Mouse (Mus musculus) neural tube, embryonic 11.5 days (tissue): ENCODE results near the gene Gm44805. TPM values are rescaled to one million over a fixed set of nuclear protein-coding genes. Genes with fewer than 3 reads are reported as not detected.

Experiments
- ATAC-seq: fragments of 200-750 bp; cut with Nextera tagmentation; 2 replicates; pipeline ENCODE4 v1.8.0; 2017; ENCODE audit warnings: moderate number of reproducible peaks, mild to moderate bottlenecking, moderate TSS enrichment, moderate library complexity; ENCODE audit not compliant: insufficient read depth, low FRiP score, low TSS enrichment
- DNase-seq: peaks from one replicate; pipeline ENCODE4 v3.0.0-alpha.2; 2015; ENCODE audit warnings: low spot score
- H3K27ac ChIP-seq: fragments of 300-500 bp; sonication (generic); 2 replicates; pipeline ENCODE4 v1.5.1; 2014; ENCODE audit warnings: low read depth, mild to moderate bottlenecking, low read length
- H3K27me3 ChIP-seq: fragments of 300-500 bp; sonication (generic); 2 replicates; pipeline ENCODE4 v1.6.1; 2014; ENCODE audit warnings: mild to moderate bottlenecking, low read length, mixed read lengths; ENCODE audit not compliant: control insufficient read depth, insufficient read depth
- H3K36me3 ChIP-seq: fragments of 300-500 bp; sonication (generic); 2 replicates; pipeline ENCODE4 v1.6.1; 2014; ENCODE audit warnings: mild to moderate bottlenecking, low read length, moderate library complexity, mixed read lengths; ENCODE audit not compliant: control insufficient read depth, insufficient read depth
- H3K4me1 ChIP-seq: fragments of 300-500 bp; sonication (generic); 2 replicates; pipeline ENCODE4 v1.6.1; 2014; ENCODE audit warnings: low read length, mixed read lengths; ENCODE audit not compliant: control insufficient read depth, insufficient read depth
- H3K4me2 ChIP-seq: fragments of 300-500 bp; sonication (generic); 2 replicates; pipeline ENCODE4 v1.6.1; 2014; ENCODE audit warnings: low read depth, mild to moderate bottlenecking, moderate library complexity
- H3K4me3 ChIP-seq: fragments of 300-500 bp; sonication (generic); 2 replicates; pipeline ENCODE4 v1.5.1; 2014; ENCODE audit warnings: low read depth, low read length
- H3K9ac ChIP-seq: fragments of 300-500 bp; sonication (generic); 2 replicates; pipeline ENCODE4 v1.6.1; 2014; ENCODE audit warnings: mild to moderate bottlenecking, low read length
- H3K9me3 ChIP-seq: fragments of 300-500 bp; sonication (generic); 2 replicates; pipeline ENCODE4 v1.6.1; 2016; ENCODE audit warnings: low read length; ENCODE audit not compliant: control insufficient read depth
- WGBS: fragments of 180-500 bp; shearing (Covaris S2); extraction: QIAGEN DNeasy Blood & Tissue Kit; methylation state at CpG from one replicate; pipeline ENCODE4 v1.1.7; 2014; 5-methylcytosine and 5-hydroxymethylcytosine counted together
- polyA plus RNA-seq: library from polyadenylated mRNA; unstranded; fragments of >200 nt; fragmentation: Nextera tagmentation; extraction: Ambion mirVana; gene quantifications from 2 replicates; pipeline ENCODE4 v1.2.1, GENCODE M21; 2014

Gm44805 gene
- polyA plus RNA-seq, 1 experiment from 2014 or later = not detected

DNA sequence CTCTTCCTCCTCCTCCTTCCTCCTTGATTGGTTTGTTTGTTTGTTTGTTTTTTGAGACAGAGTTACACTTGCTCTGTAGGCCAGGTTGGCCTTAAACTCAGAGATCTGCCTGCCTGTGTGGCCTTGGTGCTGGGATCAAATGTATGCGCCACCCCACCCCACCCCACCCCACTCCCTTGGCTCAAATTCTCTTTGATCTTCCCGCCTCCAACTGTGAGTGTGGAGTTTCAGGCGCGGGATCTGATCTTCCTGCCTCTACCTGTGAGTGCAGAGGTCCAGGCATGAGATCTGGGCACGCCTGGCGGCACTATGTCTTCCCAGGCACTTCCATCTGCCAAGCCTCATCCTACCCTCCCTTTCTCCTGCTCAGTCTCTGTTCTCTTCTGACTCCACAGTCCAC lies 59.0 kb downstream of the Gm44805 start:
- Histone ChIP-seq H3K9me3 (no peaks in the 10 kb centered on the region), H3K4me3 (no peak overlapping the region), H3K9ac (no peak overlapping the region), H3K4me2 (no peak overlapping the region), H3K4me1 (0 out of 2 replicates have a peak, but pooled peaks cover 4% of the 10 kb centered on the region), H3K27me3 (peaks cover 3% of the 10 kb centered on the region; the same call in 1 of the 2 replicates), H3K36me3 (no peaks in the 10 kb centered on the region), H3K27ac (no peak overlapping the region)
- ATAC-seq (no peak), DNase-seq (no peak)
- 30% methylated on average over 6 of the region's 6 CpGs for WGBS

Other genes with a start within 250 kb of the Gm44805 start
- 14.1 and 16.4 TPM in 2 replicates for gene Mark4, start 222.6 kb downstream of the Gm44805 start, polyA plus RNA-seq
- 1.2 and 1.6 TPM in 2 replicates for gene Exoc3l2, start 218.1 kb downstream of the Gm44805 start, polyA plus RNA-seq
- 2.0 and 2.7 TPM in 2 replicates for gene Bloc1s3, start 173.1 kb downstream of the Gm44805 start, polyA plus RNA-seq
- 49.3 and 54.0 TPM in 2 replicates for gene Trappc6a, start 173.0 kb downstream of the Gm44805 start, polyA plus RNA-seq
- gene Nkpd1, start 163.6 kb downstream of the Gm44805 start, polyA plus RNA-seq = not detected in 2 replicates
- gene Ppp1r37, start 118.3 kb downstream of the Gm44805 start, polyA plus RNA-seq = 4.5 and 4.7 TPM in 2 replicates
- 0.44 and 0.57 TPM in 2 replicates for gene Zfp296, start 104.1 kb downstream of the Gm44805 start, polyA plus RNA-seq
- 161 and 171 TPM in 2 replicates for gene Gemin7, start 103.8 kb downstream of the Gm44805 start, polyA plus RNA-seq
- gene Clasrp, start 76.9 kb downstream of the Gm44805 start, polyA plus RNA-seq = 48.0 and 53.5 TPM in 2 replicates
- gene Relb, start 52.0 kb downstream of the Gm44805 start, polyA plus RNA-seq = 3.1 and 3.8 TPM in 2 replicates
- gene Clptm1, start 16.4 kb downstream of the Gm44805 start, polyA plus RNA-seq = 104 and 107 TPM in 2 replicates
- gene Apoc2, start 3.5 kb downstream of the Gm44805 start, polyA plus RNA-seq = 0.45 and 0.55 TPM in 2 replicates
- not detected in 2 replicates for gene Apoc4, start 56 bp upstream of the Gm44805 start, polyA plus RNA-seq
- 3.4 and 6.9 TPM in 2 replicates for gene Apoc1, start 11.2 kb upstream of the Gm44805 start, polyA plus RNA-seq
- gene Apoe, start 17.8 kb upstream of the Gm44805 start, polyA plus RNA-seq = 125 and 146 TPM in 2 replicates
- 150 and 155 TPM in 2 replicates for gene Tomm40, start 34.0 kb upstream of the Gm44805 start, polyA plus RNA-seq
- gene Nectin2, start 69.1 kb upstream of the Gm44805 start, polyA plus RNA-seq = 70.0 and 76.5 TPM in 2 replicates
- gene Bcam, start 89.6 kb upstream of the Gm44805 start, polyA plus RNA-seq = 21.1 and 21.7 TPM in 2 replicates
- 0.45 and 0.53 TPM in 2 replicates for gene Cblc, start 115.4 kb upstream of the Gm44805 start, polyA plus RNA-seq
- gene Bcl3, start 141.3 kb upstream of the Gm44805 start, polyA plus RNA-seq = 1.2 and 1.3 TPM in 2 replicates
- gene Gm19345, start 170.6 kb upstream of the Gm44805 start, polyA plus RNA-seq = 0.24 and 0.29 TPM in 2 replicates
- gene Ceacam16, start 179.9 kb upstream of the Gm44805 start, polyA plus RNA-seq = not detected in 2 replicates
- gene Ceacam19, start 206.5 kb upstream of the Gm44805 start, polyA plus RNA-seq = not detected in 2 replicates
- 2.9 and 4.8 TPM in 2 replicates for gene Pvr, start 239.7 kb upstream of the Gm44805 start, polyA plus RNA-seq